Mouse (Mus musculus) spleen, adult 18-20 months (tissue): ENCODE data around the gene Tenm4.
A peak's percentile ranks its signal among the peaks of the same experiment; 100 is the strongest.

Source experiments
- DNase-seq, 2 experiments: peaks; one replicate each; pipeline ENCODE4 v3.0.0; 2022; ENCODE audit warnings: mixed read lengths in 2 of 2

Gene Tenm4

GRCm38 (mm10) chr7:96352671-96353070 is 181.6 kb downstream of the Tenm4 start:
- DNase-seq = no peak

- DNase-seq = no peak
These were observed 185.3 kb downstream of the Tenm4 start for GRCm38 (mm10) chr7:96356285-96356811.

GRCm38 (mm10) chr7:96357550-96357949 is 186.5 kb downstream of the Tenm4 start:
- no peak for DNase-seq

- no peak for DNase-seq
These were observed 192.3 kb downstream of the Tenm4 start for GRCm38 (mm10) chr7:96363311-96363710.

GRCm38 (mm10) chr7:96369947-96370346 is 198.9 kb downstream of the Tenm4 start:
- no peak for DNase-seq

- no peak for DNase-seq
These were observed 203.1 kb downstream of the Tenm4 start for GRCm38 (mm10) chr7:96374004-96374663.

GRCm38 (mm10) chr7:96375507-96375906 is 204.5 kb downstream of the Tenm4 start:
- no peak for DNase-seq

GRCm38 (mm10) chr7:96383686-96384528 is 212.9 kb downstream of the Tenm4 start:
- no peak for DNase-seq

- no peak for DNase-seq
These were observed 213.9 kb downstream of the Tenm4 start for GRCm38 (mm10) chr7:96384726-96385500.

GRCm38 (mm10) chr7:96385850-96386249 is 214.8 kb downstream of the Tenm4 start:
- no peak for DNase-seq

- DNase-seq = no peak
These were observed 219.1 kb downstream of the Tenm4 start for GRCm38 (mm10) chr7:96390034-96390670.

DNA sequence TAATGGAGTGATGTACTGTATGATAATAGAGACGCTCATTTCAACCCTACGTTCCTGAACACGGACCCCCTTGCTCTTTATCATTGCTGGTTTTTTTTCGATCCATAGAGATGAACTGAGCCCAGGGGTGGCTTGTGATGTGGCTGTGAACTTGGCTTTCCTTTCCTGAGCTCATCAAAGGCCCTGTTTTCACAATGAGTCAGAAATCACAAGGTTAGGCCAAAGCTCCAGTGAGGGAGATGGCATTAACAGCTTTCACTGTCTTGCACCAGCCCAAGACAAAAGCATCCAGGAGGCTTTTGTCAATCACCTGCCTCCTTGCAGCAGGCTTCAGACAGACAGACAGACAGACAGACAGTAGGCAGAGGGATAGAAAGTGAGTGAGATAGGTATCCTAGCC is 219.8 kb downstream of the Tenm4 start:
- DNase-seq = no peak

GRCm38 (mm10) chr7:96391797-96392472 is 220.9 kb downstream of the Tenm4 start:
- no peak for DNase-seq

- no peak for DNase-seq
These were observed 221.6 kb downstream of the Tenm4 start for GRCm38 (mm10) chr7:96392600-96392999.

- DNase-seq = no peak
These were observed 226.9 kb downstream of the Tenm4 start for GRCm38 (mm10) chr7:96397940-96398339.

- no peak for DNase-seq
These were observed 229.4 kb downstream of the Tenm4 start for GRCm38 (mm10) chr7:96400411-96400810.

DNA sequence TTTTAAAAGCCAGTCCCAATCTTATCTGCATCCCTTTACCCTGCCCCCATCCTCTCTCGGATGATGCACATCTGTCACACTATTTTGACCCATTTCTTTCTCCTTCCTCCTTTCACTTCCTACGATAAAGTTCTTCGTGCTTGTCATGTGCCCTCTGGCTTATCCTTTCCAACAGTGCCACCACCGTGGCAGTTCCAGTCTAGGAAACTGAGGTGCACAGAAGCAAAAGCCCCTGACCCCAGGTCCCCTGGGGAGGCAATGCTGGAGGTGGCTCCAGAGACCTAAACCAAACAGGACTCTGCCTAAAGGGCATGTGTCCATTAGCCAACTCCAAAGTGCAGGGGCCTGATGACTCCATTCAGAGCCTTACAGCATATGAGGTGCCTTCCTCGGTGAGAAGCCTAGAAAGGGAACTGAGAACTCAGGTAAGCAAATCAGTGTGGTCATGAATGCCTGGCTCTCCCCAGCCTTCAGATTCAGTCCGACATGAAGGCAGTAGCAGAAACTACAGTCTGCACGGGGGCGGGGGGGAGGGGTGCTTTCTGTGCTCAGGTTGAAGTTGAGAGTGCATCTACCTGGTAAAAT is 235.7 kb downstream of the Tenm4 start:
- peak; percentile 21 to 26 for DNase-seq

DNA sequence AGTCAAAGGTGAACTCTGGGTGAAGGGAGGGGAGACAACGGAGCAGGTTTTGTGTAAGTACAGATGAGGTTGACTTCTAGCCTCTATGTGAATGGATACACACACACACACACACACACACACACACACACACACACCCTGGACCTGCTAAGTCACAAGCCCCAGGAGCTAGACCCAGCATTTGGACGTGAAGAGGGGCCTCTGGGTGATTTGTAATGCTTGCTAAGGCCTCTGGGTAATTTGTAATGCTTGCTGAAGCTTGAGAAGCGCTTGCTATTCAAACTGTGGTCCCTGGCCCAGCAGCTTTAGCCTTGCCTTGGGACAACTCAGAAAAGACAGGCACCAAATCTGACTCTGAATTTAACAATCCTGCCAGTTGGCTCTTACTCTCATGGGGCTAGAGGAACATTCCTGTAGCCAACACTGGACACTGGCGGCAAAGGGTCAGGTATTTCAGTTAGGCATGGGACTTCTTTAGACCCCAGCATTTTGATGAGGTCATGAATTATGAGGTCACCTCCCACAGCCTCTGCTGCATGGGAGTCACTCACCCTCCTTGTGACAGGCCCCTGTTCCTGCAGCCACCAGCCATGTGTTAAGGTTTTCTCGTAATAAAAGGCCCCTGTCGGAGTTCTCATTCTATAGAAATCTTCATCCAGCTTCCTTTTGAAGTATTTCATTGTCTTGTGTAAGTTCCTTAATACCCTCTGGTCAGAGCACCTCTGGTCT is 237.3 kb downstream of the Tenm4 start:
- DNase-seq = no peak

DNA sequence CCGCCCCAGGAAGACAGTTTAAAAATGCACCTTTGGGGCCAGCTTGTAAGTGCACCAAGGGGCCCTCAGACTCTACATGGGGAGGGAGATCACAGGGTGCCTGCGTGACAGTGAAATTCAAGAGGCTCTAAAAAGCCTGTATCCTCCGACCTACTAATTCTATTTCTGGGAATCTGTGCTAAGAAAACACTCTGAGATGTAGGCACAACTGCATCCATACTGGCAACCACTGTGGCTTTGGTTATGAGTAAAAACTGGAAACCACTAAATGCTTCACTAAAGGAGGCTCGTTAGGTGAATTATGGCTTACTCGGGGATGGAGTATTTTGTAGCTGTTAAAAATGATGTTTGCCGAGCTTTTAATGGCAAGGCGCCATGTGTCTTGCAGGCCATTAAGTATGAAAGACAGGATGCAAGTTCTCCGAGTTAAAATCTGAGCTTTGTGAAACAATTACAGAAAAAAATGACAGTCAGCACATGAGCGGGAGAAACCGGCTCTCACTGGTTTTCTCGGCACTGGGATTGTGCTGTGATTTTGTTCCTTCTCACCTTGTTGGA is 238.4 kb downstream of the Tenm4 start:
- DNase-seq = no peak

GRCm38 (mm10) chr7:96413822-96414221 is 242.8 kb downstream of the Tenm4 start:
- no peak for DNase-seq
